ENCODE assay signal across 9 mouse cellular contexts in the genomic region with DNA sequence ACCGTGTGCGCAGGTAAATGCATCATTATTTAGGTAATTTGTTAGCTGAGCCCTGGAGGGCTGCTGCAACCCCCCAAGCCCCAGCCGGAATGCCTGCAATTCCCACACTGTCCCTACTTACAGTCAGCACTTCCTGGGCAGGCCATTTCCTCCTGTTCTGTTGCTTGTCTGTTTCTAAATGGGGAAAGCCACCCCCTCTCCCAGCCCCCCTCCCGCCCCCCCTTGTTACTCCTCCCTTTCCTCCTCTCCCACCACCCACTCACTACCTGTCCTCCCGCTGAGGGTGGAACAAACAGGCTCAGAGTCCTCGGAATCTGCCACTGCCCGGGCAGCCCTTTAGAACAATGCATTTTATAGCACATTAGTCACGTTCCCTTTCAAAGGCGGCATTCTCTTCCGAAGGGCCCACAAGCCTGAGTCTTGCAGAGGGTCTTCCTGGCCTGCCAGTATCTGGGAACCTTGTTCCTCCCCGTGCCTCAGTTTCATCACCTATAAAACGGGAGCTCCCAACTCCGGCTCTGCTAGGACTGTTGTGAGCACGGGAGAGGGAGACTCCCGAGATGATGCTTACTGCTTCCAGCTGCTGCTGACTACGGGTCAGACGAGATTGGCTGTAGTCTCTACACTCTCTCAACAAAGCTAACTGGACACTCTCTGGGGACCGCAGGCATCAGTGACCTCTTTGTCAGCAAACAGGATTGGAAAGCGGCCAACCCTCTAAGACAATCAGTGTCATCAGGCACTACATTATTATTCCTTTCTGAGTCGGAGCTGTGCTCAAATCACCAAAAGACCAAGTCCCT. TPM values are rescaled to one million over a fixed set of nuclear protein-coding genes. Genes with fewer than 3 reads are reported as not detected.
A peak's percentile ranks its signal among the peaks of the same experiment; 100 is the strongest.
DNase-seq lines count a peak whose midpoint lies in the region; ATAC-seq lines count a peak whose summit lies in the region.
"Had no signal": no experiment of that assay in that cellular context is flagged by ENCODE, and none has a peak within 500 bp of the region (broad histone marks: within the 10 kb centered on the region; RNA-seq: fewer than 3 reads in every experiment).

No protein-coding gene starts in this region.

- H3K9ac ChIP-seq in kidney, embryonic 14.5 days (ENCODE audit: low read depth, low read length), result no peak overlapping the region

- H3K4me2 ChIP-seq in kidney, embryonic 14.5 days (replicated peaks; ENCODE audit: low read depth, low read length), result peak overlapping the region; percentile 26

- 5% methylated on average over 20 of the region's 20 CpGs for WGBS in kidney, embryonic 14.5 days
- WGBS in heart, embryonic 10.5 days, result 6% methylated on average over 19 of the region's 20 CpGs
- WGBS in midbrain, embryonic 10.5 days, result 4% methylated on average over 20 of the region's 20 CpGs

- no peaks in the 10 kb centered on the region; the same call in 1 of the 2 replicates for H3K36me3 ChIP-seq in kidney, embryonic 14.5 days (ENCODE audit: control insufficient read depth, insufficient read depth, low read length)
- peaks cover 10% of the 10 kb centered on the region; the same call in 1 of the 2 replicates for H3K36me3 ChIP-seq in heart, embryonic 10.5 days
- H3K36me3 ChIP-seq in midbrain, embryonic 10.5 days, result 0 out of 2 replicates have a peak, but pooled peaks cover 3% of the 10 kb centered on the region
- H3K36me3 ChIP-seq: G1E had no signal

- peak; percentile 11; the same call in 1 of the 2 replicates for ATAC-seq in kidney, embryonic 14.5 days (ENCODE audit: low FRiP score, low TSS enrichment)

- peak overlapping the region; percentile 80; the same call in 1 of the 2 replicates for H3K27ac ChIP-seq in kidney, embryonic 14.5 days (ENCODE audit: low read depth, low read length)
- H3K27ac ChIP-seq in heart, embryonic 10.5 days, result peak overlapping the region; percentile 86
- H3K27ac ChIP-seq in midbrain, embryonic 10.5 days (replicated peaks), result peak overlapping the region; percentile 77

- no peaks in the 10 kb centered on the region for H3K9me3 ChIP-seq in kidney, embryonic 14.5 days (ENCODE audit: control insufficient read depth, low read length)
- no peaks in the 10 kb centered on the region for H3K9me3 ChIP-seq in heart, embryonic 10.5 days
- no peaks in the 10 kb centered on the region for H3K9me3 ChIP-seq in midbrain, embryonic 10.5 days (replicated peaks)
- H3K9me3 ChIP-seq: G1E had no signal

- H3K27me3 ChIP-seq in kidney, embryonic 14.5 days (ENCODE audit: control insufficient read depth, insufficient read depth, low read length), result no peaks in the 10 kb centered on the region
- no peaks in the 10 kb centered on the region for H3K27me3 ChIP-seq in heart, embryonic 10.5 days (ENCODE audit: insufficient read depth, poor library complexity, severe bottlenecking)
- peaks cover 86% of the 10 kb centered on the region for H3K27me3 ChIP-seq in midbrain, embryonic 10.5 days (ENCODE audit: low read depth, poor library complexity, severe bottlenecking)

- DNase-seq in kidney, adult 11 months, result no peak
- DNase-seq in heart, embryonic 10.5 days (ENCODE audit: low spot score), result no peak
- DNase-seq in kidney, postnatal 14 days, result peak; percentile 64
- peak; percentile 53 for DNase-seq in midbrain, embryonic 10.5 days (ENCODE audit: low spot score)
- DNase-seq in B cell, adult 2 months, result no peak
- DNase-seq in cerebellum, adult 11 months, result no peak
- DNase-seq in ovary, adult 18-20 months (ENCODE audit: low spot score), result no peak

- peaks cover 74% of the 10 kb centered on the region for H3K4me1 ChIP-seq in kidney, embryonic 14.5 days (ENCODE audit: control insufficient read depth, insufficient read depth, low read length)
- peaks cover 93% of the 10 kb centered on the region for H3K4me1 ChIP-seq in heart, embryonic 10.5 days
- peaks cover 95% of the 10 kb centered on the region for H3K4me1 ChIP-seq in midbrain, embryonic 10.5 days

- no peak overlapping the region for H3K4me3 ChIP-seq in kidney, embryonic 14.5 days (ENCODE audit: low read length)
- H3K4me3 ChIP-seq in heart, embryonic 10.5 days, result peak overlapping the region; percentile 45
- peak overlapping the region; percentile 41 for H3K4me3 ChIP-seq in midbrain, embryonic 10.5 days

RNA-seq across cellular contexts. Expression of gene Vangl1, which starts 10.8 kb away (rescaled TPM):
- polyA plus RNA-seq in kidney, embryonic 14.5 days (2014; fragmentation: Nextera tagmentation; extraction: Ambion mirVana), result 9.4 and 22.4 TPM in 2 replicates
- polyA plus RNA-seq in heart, embryonic 10.5 days (2016; fragmentation: Nextera tagmentation; extraction: Ambion mirVana), result 26.5 and 32.8 TPM in 2 replicates
- 11.0 and 13.1 TPM in 2 replicates for polyA plus RNA-seq in midbrain, embryonic 10.5 days (2016; fragmentation: Nextera tagmentation; extraction: Ambion mirVana)

Comparison
In these comparisons a context has a peak if more than half of its experiments do, and no peak if none do; other contexts are left out.
1. DNase-seq: peak in kidney, postnatal 14 days (single experiment) and midbrain, embryonic 10.5 days (single experiment); none in kidney, adult 11 months (single experiment), heart, embryonic 10.5 days (single experiment), B cell, adult 2 months (0 of 2), cerebellum, adult 11 months (single experiment) and ovary, adult 18-20 months (single experiment).
2. Peak in every context shown above with its lines, with median percentiles within 50 percentile points of each other: H3K27ac ChIP-seq.